Mouse (Mus musculus) kidney, postnatal 4 days (tissue): Measurements from ENCODE around the gene Gemin6.
A peak's percentile ranks its signal among the peaks of the same experiment; 100 is the strongest.
"Not testable (repeated sequence)": the region's sequence is repeated elsewhere in the genome, so short reads cannot be mapped to it uniquely, and the experiment has no call there.

Experiments
- DNase-seq, 2 experiments: peaks; one replicate each; pipeline ENCODE4 v3.0.0; 2021; ENCODE audit warnings: mixed read lengths in 2 of 2

Gene Gemin6

GRCm38 (mm10) chr17:80235477-80235876 lies 11.2 kb downstream of the Gemin6 start:
- no peak for DNase-seq

- no peak for DNase-seq
Observed at GRCm38 (mm10) chr17:80236805-80237204, 12.6 kb downstream of the Gemin6 start.

DNA sequence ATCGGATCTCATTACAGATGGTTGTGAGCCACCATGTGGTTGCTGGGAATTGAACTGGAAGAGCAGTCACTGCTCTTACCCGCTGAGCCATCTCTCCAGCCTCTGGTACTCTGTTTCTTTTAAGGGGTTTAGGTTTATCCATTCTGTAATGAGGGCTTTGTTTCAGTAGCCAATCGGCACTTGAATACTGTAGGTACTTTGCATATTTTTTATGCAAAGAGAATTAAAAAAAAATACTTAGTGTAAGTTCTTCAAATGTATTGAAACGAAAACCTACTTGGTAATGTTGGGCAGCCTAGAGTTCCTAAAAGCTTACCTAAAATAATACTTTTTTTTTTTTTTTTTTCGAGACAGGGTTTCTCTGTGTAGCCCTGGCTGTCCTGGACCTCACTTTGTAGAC lies 13.2 kb downstream of the Gemin6 start:
- DNase-seq, result no peak

DNA sequence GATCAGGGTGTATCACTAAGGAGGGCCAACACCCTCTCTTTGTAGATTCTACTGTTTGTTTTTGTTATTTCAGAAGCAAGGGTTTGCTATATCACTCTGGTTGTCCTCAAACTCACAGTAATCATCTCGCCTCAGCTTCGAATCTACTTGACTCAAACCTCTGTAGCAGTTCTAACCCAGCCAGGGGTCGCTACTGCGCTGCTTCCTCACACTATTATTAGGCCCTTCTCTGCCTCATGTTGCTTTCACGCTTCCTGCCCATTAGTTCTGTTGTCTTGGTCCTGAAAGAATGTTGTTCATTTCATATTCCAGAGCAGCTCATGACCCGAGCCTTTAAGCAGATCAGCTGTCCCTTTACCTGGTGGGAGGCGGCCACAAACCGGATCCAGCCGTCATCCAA lies 17.4 kb downstream of the Gemin6 start:
- DNase-seq, result no peak

DNA sequence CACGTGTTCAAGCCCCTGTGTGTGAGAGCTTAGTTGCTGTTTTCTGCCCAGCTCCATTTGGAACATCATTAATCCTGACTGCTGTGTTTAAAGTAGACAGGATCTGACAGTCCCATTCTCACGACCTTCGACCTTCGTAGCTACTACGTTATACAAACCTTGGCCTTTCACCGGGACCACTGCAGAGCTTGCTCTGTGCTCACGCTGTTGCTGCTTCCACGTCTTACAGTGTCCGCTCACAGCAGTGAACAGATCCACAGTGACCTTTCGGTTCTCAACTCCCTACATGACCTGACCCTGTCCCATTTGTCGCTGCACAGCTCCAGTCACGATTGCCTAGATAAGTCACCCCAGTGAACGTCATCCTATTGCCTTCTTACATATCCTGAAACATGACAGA lies 18.9 kb downstream of the Gemin6 start:
- no peak for DNase-seq

DNA sequence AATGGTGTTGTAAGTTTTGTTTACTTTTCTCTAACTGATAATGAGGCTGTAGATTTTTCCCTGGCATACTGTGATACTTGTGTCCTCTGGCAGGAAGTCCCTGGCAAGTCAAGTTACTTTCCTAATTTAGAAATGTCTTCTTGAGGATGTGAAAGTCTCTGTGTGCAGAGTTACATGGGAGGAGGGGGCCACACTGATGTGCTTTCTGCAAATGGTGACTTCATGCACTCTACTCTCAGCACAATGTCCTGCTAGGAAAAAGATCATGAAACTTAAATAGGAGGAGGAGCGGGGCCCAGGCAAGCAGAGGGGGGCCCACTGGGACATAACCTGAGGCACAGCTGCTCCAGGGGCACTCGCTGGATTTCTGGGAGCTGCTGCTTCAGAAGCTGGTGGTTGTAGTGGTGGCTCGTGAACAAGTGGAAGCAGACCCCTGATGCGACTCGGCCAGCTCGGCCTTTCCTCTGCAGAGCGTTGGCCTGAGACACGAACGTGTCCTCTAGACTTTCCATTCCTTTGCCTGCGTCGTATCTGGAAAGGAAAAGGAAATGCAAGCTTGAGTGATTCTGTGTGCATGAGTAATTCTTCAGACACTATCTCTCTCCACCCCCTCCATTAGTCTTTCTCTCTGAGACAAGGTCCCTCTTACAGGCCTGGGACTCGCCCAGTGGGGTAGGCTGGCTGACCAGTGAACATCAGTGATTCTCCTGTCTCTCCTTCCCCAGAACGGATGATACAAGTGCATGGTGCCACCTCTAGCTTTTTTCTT lies 28.7 kb downstream of the Gemin6 start:
- peak; percentile 7 to 17 for DNase-seq

DNA sequence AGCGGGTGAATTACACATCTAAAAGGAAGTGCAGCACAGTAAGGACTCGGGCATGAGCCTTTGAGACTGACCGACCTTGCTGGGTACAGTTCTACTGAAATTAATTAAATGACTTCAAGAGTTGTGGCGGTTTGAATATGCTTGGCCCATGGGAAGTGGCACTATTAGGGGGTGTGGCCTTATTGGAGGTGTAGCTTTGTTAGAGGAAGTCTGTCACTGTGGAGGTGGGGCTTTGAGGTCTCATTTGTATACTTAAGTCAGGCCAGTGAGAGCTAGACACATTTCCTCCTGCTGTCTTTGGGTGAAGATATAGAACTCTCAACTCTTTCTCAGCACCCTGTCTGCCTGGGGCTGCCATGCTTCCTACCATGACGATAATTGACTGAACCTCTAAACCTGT lies 30.2 kb downstream of the Gemin6 start:
- DNase-seq, result no peak

DNA sequence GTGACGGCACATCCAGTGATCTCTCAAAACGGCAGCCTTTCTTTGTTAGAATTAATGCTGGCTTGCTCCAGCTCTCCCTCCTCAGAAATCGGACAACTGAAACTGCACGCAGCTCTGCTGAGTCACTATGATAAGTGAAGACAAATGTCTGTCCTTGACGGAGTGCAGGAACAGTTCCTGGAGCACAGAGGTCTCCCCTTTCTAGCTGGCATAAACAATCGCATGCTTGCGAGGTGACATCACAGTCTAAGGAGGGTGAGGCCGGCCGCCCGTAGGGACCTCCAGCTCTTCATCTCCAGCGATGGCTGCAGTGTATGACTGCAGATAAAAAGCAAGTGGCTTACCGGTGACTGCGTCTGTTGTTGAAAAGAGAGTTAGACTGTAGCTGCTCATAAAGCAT lies 31.0 kb downstream of the Gemin6 start:
- DNase-seq, result peak in 1 of 2 experiments; percentile 18

- DNase-seq, result no peak
Observed at GRCm38 (mm10) chr17:80267065-80267464, 42.8 kb downstream of the Gemin6 start.

DNA sequence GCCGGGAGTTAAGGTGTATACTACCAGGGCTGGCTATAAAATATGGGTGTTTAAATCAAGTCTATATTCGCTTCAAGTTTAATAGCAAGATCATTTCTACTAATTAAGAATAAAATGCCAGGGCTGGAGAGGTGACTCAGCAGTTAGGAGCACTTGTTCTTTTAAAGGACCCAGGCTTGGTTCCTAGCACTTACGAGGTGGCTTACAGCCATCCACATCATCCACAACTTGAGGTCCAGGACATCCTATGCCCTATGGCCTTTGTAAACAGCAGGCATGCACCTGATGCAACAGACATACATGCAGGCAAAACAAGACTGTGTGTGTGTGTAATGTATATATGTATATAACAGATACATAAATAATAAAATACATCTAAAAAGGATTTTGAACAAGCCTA lies 43.9 kb downstream of the Gemin6 start:
- no peak for DNase-seq

- DNase-seq, result not testable (repeated sequence)
Observed at GRCm38 (mm10) chr17:80270622-80271021, 46.4 kb downstream of the Gemin6 start.
